Mouse (Mus musculus): ENCODE data around the gene Tom1l2. TPM values are rescaled to one million over a fixed set of nuclear protein-coding genes. Genes with fewer than 3 reads are reported as not detected.

Tom1l2 gene
- polyA plus RNA-seq, 1 experiment from 2014 or later, result 47.3 TPM

DNA sequence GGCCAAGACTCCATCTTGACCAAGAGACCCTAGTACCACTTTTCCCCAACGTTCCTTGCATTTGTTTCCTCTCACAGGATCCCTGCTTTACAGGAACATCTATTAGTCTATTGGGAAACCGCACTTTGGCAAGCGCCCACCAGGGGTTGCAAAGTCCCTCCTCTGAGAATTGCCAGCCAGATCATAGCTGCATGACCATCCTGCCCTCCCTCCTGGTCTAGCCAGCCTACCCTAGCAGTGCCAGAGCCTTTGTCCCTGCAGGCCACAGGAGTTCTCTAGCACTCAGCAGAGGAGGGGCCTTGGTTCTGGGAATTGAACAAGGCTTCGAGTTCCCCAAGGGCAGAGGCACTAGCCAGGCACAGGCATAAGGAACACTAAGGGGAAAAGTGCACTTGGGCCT is 128.0 kb downstream of the Tom1l2 start:
- Histone ChIP-seq H3K9me3 (ENCODE audit: control insufficient read depth, low read length) (no peaks in the 10 kb centered on the region), H3K4me3 (replicated peaks; ENCODE audit: low read length) (no peak overlapping the region), H3K27ac (no peak overlapping the region), H3K27me3 (ENCODE audit: control insufficient read depth, insufficient read depth, low read length) (no peaks in the 10 kb centered on the region), H3K4me2 (replicated peaks) (no peak overlapping the region), H3K36me3 (replicated peaks; ENCODE audit: control insufficient read depth, insufficient read depth) (peaks cover 1% of the 10 kb centered on the region; the same call in 1 of the 2 replicates), H3K9ac (no peak overlapping the region), H3K4me1 (replicated peaks; ENCODE audit: control insufficient read depth, insufficient read depth, low read length) (peaks cover 12% of the 10 kb centered on the region; the same call in 1 of the 2 replicates)
- 53% methylated on average over 4 of the region's 4 CpGs for WGBS
- ATAC-seq (ENCODE audit: low FRiP score) (no peak), DNase-seq (ENCODE audit: low spot score) (no peak)

DNA sequence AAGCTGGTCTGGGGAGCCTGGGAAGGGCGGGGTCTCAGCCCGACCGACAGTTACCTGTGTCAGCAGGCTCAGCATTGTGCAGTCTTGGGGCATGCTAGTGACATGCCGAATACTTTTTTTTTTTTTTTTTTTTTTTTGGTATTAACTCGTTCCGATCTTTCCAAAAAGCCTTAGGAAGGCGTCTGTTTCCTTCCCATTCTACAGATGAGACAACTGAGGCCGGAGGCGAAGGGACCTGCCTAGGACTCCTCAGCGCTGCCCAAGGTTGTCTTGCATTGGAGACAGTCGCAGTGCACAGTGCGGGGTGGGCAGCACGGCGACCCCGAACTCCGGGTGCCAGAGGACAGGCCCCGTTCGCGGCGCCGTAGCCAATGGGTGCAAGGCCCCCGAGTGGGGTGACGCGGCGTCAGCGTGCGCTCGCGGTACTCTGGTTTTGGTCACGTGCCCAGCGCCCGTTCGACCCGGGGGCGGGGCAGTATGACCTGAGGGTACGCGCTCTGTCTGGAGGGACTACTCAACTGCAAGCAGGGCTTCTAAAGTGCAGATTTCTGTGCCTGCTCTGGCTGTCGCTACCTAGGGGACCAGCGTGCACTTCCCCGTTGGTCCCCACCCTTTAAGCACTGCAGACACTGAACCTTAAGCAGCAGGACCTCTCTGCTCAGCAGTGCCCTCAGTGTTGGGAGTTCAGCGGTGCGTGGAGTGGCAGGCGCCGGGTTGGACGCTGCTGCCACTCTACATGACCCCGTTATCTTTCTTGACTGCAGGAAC is 130.1 kb downstream of the Tom1l2 start, which contains the start of gene Srebf1:
Gene Srebf1, minus strand, starts transcription at position 113 of the 768 bp plus-strand sequence.
- WGBS, result 6% methylated on average over 46 of the region's 46 CpGs
- peak within 1 kb of the TSS; percentile 50 for H3K9ac ChIP-seq
- ATAC-seq (ENCODE audit: low FRiP score), result peak; percentile 61
- H3K4me3 ChIP-seq (replicated peaks; ENCODE audit: low read length), result peak within 1 kb of the TSS; percentile 23
- H3K27ac ChIP-seq, result peak within 1 kb of the TSS; percentile 64; the same call in 1 of the 2 replicates
- H3K4me2 ChIP-seq (replicated peaks), result peak within 1 kb of the TSS; percentile 60
- H3K36me3 ChIP-seq (replicated peaks; ENCODE audit: control insufficient read depth, insufficient read depth), result no peaks in the 10 kb centered on the region
- H3K4me1 ChIP-seq (replicated peaks; ENCODE audit: control insufficient read depth, insufficient read depth, low read length), result peaks cover 18% of the 10 kb centered on the region; the same call in 1 of the 2 replicates
- no peaks in the 10 kb centered on the region for H3K9me3 ChIP-seq (ENCODE audit: control insufficient read depth, low read length)
- peak; percentile 64 for DNase-seq (ENCODE audit: low spot score)
- no peaks in the 10 kb centered on the region for H3K27me3 ChIP-seq (ENCODE audit: control insufficient read depth, insufficient read depth, low read length)

DNA sequence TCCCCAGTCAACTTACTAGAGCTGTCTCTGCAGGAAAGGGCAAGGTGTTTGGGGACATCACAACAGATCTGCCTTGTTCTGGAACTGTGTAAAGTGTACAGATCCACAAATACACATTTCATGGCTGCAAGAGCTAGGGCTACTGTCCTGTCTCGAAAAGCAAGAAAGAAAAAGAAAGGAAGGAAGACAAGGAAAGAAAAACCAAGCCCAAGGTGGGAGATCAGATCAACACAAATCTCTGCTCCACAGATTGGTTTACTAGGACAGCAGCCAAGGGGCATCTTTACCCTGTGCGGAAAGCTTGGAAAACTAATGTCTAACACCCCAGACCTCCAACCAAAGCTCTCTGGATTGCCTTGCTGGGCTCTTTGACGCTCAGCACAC is 130.6 kb downstream of the Tom1l2 start:
- Histone ChIP-seq H3K9ac (no peak overlapping the region), H3K4me3 (replicated peaks; ENCODE audit: low read length) (peak overlapping the region; percentile 23), H3K27me3 (ENCODE audit: control insufficient read depth, insufficient read depth, low read length) (no peaks in the 10 kb centered on the region), H3K4me1 (replicated peaks; ENCODE audit: control insufficient read depth, insufficient read depth, low read length) (peaks cover 18% of the 10 kb centered on the region; the same call in 1 of the 2 replicates), H3K36me3 (replicated peaks; ENCODE audit: control insufficient read depth, insufficient read depth) (no peaks in the 10 kb centered on the region), H3K9me3 (ENCODE audit: control insufficient read depth, low read length) (no peaks in the 10 kb centered on the region), H3K4me2 (replicated peaks) (peak overlapping the region; percentile 60), H3K27ac (no peak overlapping the region)
- DNase-seq (ENCODE audit: low spot score) (no peak), ATAC-seq (ENCODE audit: low FRiP score) (no peak)
- WGBS, result 62% methylated on average over 3 of the region's 3 CpGs

DNA sequence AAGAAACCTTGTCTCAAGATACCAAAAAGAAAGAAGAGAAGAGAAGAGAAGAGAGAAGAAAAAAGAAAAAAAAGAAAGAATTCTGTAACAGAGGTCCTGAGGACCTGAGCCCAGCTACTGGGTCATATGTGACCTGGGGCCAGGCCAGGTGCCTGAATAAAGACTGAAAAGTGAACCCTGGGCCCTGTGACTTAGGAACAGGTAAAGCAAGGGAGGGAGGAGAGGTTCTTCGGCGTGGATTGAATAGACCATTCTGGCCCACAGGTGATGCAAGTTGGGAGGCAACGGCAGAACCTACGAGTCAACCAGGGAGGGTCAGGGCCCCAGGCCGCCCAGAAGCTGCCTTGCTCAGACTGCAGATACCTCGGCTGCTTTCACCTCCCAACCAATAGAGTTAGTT is 131.3 kb downstream of the Tom1l2 start:
- Histone ChIP-seq H3K4me1 (replicated peaks; ENCODE audit: control insufficient read depth, insufficient read depth, low read length) (peaks cover 18% of the 10 kb centered on the region; the same call in 1 of the 2 replicates), H3K4me2 (replicated peaks) (no peak overlapping the region), H3K9ac (no peak overlapping the region), H3K36me3 (replicated peaks; ENCODE audit: control insufficient read depth, insufficient read depth) (no peaks in the 10 kb centered on the region), H3K27me3 (ENCODE audit: control insufficient read depth, insufficient read depth, low read length) (no peaks in the 10 kb centered on the region), H3K4me3 (replicated peaks; ENCODE audit: low read length) (no peak overlapping the region), H3K27ac (no peak overlapping the region), H3K9me3 (ENCODE audit: control insufficient read depth, low read length) (no peaks in the 10 kb centered on the region)
- ATAC-seq (ENCODE audit: low FRiP score) (no peak), DNase-seq (ENCODE audit: low spot score) (no peak)
- 85% methylated on average over 6 of the region's 6 CpGs for WGBS

DNA sequence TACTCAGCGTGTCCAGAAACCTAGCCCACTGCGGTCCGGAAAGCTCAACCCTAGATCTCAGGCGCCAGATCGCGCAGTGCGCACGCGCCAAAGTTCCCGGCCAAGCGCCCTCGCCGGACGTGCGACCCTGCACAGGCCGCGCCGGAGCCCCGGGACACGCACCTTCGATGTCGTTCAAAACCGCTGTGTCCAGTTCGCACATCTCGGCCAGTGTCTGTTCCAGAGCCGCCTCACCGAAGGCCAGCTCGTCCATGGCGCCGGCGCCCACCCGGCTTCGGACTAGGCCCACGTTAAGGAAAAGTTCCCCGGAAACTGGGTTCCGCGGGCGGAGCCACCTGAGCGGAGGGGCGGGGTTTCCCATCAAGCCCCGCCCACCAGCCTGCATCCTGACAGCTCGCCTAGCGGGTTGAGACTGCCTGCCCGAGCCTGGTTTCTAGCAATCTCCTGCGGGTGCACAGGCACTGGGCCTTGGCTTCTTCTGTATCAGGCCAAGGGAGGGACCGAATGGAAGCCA is 132.4 kb downstream of the Tom1l2 start:
- Histone ChIP-seq H3K9me3 (ENCODE audit: control insufficient read depth, low read length) (no peaks in the 10 kb centered on the region), H3K4me2 (replicated peaks) (peak overlapping the region; percentile 56), H3K9ac (peak overlapping the region; percentile 56), H3K27me3 (ENCODE audit: control insufficient read depth, insufficient read depth, low read length) (no peaks in the 10 kb centered on the region), H3K4me3 (replicated peaks; ENCODE audit: low read length) (peak overlapping the region; percentile 43), H3K4me1 (replicated peaks; ENCODE audit: control insufficient read depth, insufficient read depth, low read length) (peaks cover 18% of the 10 kb centered on the region; the same call in 1 of the 2 replicates), H3K36me3 (replicated peaks; ENCODE audit: control insufficient read depth, insufficient read depth) (no peaks in the 10 kb centered on the region), H3K27ac (peak overlapping the region; percentile 8; the same call in 1 of the 2 replicates)
- ATAC-seq (ENCODE audit: low FRiP score), result peak; percentile 76
- DNase-seq (ENCODE audit: low spot score), result peak; percentile 89
- WGBS, result under 1% methylated on average over 46 of the region's 46 CpGs

DNA sequence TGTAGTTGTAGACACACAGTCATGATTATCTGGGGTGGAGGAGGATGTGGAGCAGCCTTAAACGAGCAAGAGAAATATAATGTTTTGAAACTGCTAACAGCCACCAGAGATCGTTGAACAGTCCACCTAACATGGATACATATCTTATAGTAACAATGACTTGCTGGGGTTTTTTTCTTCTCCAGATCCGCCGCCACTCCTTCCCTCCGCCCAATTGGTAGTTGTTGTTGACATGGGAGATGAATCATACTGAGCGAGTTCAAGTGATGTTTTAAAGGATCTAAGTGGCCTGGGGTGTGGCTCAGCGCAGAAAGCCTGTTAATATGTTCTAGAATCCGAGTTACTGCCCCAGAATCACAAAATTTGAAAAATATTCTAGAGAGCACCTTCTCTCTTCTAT is 133.1 kb downstream of the Tom1l2 start:
- Histone ChIP-seq H3K4me2 (replicated peaks) (peak overlapping the region; percentile 56), H3K27ac (no peak overlapping the region), H3K9ac (peak overlapping the region; percentile 56), H3K9me3 (ENCODE audit: control insufficient read depth, low read length) (no peaks in the 10 kb centered on the region), H3K36me3 (replicated peaks; ENCODE audit: control insufficient read depth, insufficient read depth) (no peaks in the 10 kb centered on the region), H3K27me3 (ENCODE audit: control insufficient read depth, insufficient read depth, low read length) (no peaks in the 10 kb centered on the region), H3K4me1 (replicated peaks; ENCODE audit: control insufficient read depth, insufficient read depth, low read length) (peaks cover 18% of the 10 kb centered on the region; the same call in 1 of the 2 replicates), H3K4me3 (replicated peaks; ENCODE audit: low read length) (peak overlapping the region; percentile 43)
- ATAC-seq (ENCODE audit: low FRiP score) (no peak), DNase-seq (ENCODE audit: low spot score) (no peak)
- WGBS, result 48% methylated on average over 8 of the region's 8 CpGs

DNA sequence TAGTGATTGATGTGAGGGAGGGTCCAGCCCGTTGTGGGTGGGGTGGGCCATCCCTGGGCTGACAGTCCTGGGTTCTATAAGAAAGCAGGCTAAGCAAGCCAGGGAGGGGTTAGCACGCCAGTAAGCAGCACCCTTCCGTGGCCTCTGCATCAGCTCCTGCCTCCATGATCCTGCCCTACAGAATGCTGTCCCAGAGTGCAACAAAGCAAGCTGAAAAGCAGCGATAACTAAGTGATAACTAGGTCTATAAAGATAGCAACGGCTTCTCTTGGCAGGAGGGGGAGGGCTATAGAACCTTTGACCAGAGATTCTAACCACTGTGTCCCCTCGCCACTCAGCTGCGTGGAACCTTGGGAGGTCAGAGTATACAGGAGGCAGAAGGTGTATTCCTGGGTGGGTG is 135.2 kb downstream of the Tom1l2 start:
- H3K9ac ChIP-seq, result no peak overlapping the region
- 92% methylated on average over 7 of the region's 7 CpGs for WGBS
- H3K27ac ChIP-seq, result no peak overlapping the region
- no peak overlapping the region for H3K4me3 ChIP-seq (replicated peaks; ENCODE audit: low read length)
- no peak overlapping the region for H3K4me2 ChIP-seq (replicated peaks)
- no peaks in the 10 kb centered on the region for H3K36me3 ChIP-seq (replicated peaks; ENCODE audit: control insufficient read depth, insufficient read depth)
- H3K9me3 ChIP-seq (ENCODE audit: control insufficient read depth, low read length), result no peaks in the 10 kb centered on the region
- no peaks in the 10 kb centered on the region for H3K27me3 ChIP-seq (ENCODE audit: control insufficient read depth, insufficient read depth, low read length)
- H3K4me1 ChIP-seq (replicated peaks; ENCODE audit: control insufficient read depth, insufficient read depth, low read length), result peaks cover 12% of the 10 kb centered on the region; the same call in 1 of the 2 replicates
- DNase-seq (ENCODE audit: low spot score), result no peak
- no peak for ATAC-seq (ENCODE audit: low FRiP score)

DNA sequence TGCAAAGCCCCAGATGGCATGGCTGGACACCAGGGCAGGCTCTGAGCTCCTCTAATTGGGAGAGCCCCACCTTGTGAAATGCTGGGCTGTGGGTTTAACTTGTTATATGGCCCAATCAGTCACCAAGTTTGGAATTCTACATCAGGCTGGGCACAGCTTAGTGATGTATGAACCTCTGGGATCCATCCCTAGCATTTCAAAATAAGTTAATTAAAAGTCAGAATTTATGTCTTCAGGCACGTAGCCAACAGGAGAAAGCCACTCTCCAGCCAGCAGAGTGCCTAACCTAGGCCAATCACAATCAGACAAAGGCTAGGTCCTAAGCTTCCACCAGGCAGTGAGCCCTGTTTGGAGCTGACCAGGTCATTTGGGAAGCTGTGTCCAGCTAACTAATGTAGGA is 136.0 kb downstream of the Tom1l2 start:
- no peak overlapping the region for H3K27ac ChIP-seq
- 94% methylated on average over 1 of the region's 1 CpGs for WGBS
- peaks cover 17% of the 10 kb centered on the region; the same call in 1 of the 2 replicates for H3K4me1 ChIP-seq (replicated peaks; ENCODE audit: control insufficient read depth, insufficient read depth, low read length)
- H3K36me3 ChIP-seq (replicated peaks; ENCODE audit: control insufficient read depth, insufficient read depth), result no peaks in the 10 kb centered on the region
- no peak overlapping the region for H3K4me3 ChIP-seq (replicated peaks; ENCODE audit: low read length)
- no peak for ATAC-seq (ENCODE audit: low FRiP score)
- no peaks in the 10 kb centered on the region for H3K9me3 ChIP-seq (ENCODE audit: control insufficient read depth, low read length)
- no peak for DNase-seq (ENCODE audit: low spot score)
- H3K27me3 ChIP-seq (ENCODE audit: control insufficient read depth, insufficient read depth, low read length), result no peaks in the 10 kb centered on the region
- no peak overlapping the region for H3K9ac ChIP-seq
- H3K4me2 ChIP-seq (replicated peaks), result no peak overlapping the region

DNA sequence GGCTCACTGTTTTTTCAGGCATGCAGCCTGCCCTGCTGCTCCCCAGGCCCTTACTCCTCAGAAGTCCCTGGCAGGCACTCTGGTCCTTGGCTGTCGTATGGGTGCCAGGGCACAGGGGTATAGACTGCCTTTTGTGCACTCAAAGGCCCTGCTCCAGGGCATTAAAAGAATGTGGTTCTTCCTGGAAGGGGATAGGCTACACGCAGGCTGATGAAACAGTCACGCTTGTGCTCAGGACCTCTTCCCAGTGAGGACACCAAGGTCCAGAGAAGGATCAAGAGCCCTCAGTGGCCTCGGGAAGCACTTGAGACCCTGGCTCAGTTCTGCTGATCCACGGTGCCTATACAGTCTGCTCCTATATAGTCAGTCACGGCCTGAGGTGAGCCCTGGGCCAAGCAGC is 139.4 kb downstream of the Tom1l2 start:
- H3K4me1 ChIP-seq (replicated peaks; ENCODE audit: control insufficient read depth, insufficient read depth, low read length), result peaks cover 34% of the 10 kb centered on the region
- no peak overlapping the region for H3K4me2 ChIP-seq (replicated peaks)
- no peaks in the 10 kb centered on the region for H3K27me3 ChIP-seq (ENCODE audit: control insufficient read depth, insufficient read depth, low read length)
- H3K27ac ChIP-seq, result no peak overlapping the region
- no peak overlapping the region for H3K4me3 ChIP-seq (replicated peaks; ENCODE audit: low read length)
- ATAC-seq (ENCODE audit: low FRiP score) (no peak), DNase-seq (ENCODE audit: low spot score) (no peak)
- WGBS, result 60% methylated on average over 6 of the region's 6 CpGs
- H3K9me3 ChIP-seq (ENCODE audit: control insufficient read depth, low read length), result no peaks in the 10 kb centered on the region
- 0 out of 2 replicates have a peak overlapping the region, but pooled peaks have one; percentile 16 for H3K9ac ChIP-seq
- H3K36me3 ChIP-seq (replicated peaks; ENCODE audit: control insufficient read depth, insufficient read depth), result no peaks in the 10 kb centered on the region

Measured in hindbrain, embryonic 14.5 days (tissue).